Mouse (Mus musculus) natural killer cell, adult 2 months (primary cell): Measurements from ENCODE around the gene Tcp10c.
"Not testable (repeated sequence)": the region's sequence is repeated elsewhere in the genome, so short reads cannot be mapped to it uniquely, and the experiment has no call there.

Experiments
- DNase-seq, 2 experiments: peaks; one replicate each; pipeline ENCODE4 v3.0.0; 2022; ENCODE audit warnings: low spot score in 2 of 2

Tcp10c gene

DNA sequence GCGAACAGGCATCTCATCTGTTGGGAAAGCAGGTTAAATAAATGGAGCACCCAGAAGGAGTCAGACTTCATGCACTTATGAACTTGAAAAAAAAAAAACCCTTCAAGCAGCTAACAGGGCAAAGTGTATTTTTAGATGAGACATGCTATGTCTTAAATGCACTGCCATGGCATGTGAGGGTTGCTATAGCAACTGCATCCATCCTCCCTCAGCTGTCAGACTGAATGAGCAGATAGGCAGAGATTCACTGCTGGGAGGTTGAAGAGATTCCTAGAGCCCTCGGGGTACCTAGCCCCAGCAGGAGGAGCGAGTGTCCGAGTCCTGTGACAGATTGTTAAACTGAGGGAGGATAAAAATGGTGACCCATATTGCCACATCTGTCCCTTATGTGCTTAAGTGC, 36.6 kb downstream of the Tcp10c start:
- DNase-seq = not testable (repeated sequence)

DNA sequence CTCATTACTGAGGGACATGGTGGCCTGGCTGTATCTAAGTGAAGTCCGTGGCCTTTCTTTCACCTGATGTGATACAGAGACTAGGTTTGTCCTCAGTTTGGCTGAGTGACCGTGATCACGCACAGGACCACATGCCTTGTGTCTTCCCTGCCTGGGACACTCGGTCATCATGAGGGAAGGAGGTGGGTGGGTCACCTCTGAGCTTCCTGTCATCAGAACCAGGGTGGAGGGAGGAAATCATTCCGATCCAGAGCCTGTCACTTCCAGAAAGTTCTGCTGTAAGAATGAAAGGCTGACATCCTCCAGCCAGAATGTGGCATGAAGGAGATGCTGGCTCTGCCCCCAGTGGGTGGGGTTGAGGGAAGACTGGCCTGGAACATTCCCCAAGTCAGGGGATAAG, 45.6 kb downstream of the Tcp10c start:
- not testable (repeated sequence) for DNase-seq

DNA sequence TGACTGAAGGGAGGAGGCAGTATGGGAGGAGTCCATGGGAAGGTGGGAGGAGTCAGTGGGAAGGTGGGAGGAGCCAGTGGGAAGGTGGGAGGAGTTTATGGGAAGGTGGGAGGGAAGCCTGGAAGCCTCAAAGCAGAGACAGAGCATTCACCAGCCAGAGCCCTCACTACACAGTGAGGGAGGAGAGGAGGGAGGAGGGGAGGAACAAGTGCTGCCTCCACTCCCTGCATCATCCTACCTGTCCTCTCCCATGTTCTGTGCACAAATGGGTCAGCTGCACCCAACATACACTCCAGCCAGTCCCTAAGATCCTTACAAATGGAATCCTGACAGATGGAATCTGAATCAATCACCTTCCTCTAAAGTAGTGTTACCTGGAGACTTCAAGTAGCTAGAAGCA, 47.7 kb downstream of the Tcp10c start:
- not testable (repeated sequence) for DNase-seq

DNA sequence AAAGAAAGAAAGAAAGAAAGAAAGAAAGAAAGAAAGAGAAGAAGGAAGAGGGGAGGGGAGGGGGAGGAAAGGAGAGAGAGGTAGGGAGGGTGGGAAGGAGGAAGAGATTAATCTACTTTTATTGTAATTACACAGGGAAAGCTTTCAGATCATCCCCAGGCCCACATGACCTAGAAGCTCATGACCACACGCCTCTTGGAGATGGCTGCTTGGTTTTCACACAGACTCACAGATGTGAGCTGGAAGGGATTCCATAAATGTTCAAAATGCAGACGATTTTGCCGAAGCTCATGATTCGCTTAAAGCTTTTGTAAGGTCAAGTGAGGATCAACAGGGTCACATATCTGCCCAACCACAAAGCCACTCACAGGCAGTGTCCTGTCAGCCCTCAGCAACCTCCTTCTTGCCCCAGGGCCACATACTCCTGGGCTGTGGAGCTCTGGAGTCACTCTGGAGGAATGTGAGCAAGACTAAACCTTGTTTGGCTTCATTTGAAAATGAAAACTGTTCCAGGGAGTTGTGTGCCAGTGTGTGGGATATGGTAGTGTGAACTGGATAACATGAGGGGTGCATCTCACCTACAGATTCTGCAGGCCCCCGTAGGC, 49.3 kb downstream of the Tcp10c start:
- DNase-seq = not testable (repeated sequence)

DNA sequence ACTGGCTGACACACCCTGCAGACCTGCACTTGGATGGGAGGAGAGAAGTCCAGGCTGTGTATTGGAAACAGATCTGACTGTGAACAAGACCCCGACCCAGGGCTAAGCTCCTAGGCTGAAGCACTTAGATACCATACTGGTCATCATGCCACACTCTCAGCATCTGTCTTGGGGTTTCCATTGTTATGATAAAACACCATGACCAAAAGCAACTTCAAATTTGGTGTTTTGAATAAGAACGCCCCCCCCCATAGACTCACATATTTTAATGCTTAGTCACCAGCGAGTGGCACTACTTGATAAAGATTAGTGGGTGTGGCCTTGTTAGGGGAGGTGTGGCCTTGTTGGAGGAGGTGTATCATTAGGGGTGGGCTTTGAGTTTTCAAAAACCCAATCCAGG, 51.7 kb downstream of the Tcp10c start:
- not testable (repeated sequence) for DNase-seq

DNA sequence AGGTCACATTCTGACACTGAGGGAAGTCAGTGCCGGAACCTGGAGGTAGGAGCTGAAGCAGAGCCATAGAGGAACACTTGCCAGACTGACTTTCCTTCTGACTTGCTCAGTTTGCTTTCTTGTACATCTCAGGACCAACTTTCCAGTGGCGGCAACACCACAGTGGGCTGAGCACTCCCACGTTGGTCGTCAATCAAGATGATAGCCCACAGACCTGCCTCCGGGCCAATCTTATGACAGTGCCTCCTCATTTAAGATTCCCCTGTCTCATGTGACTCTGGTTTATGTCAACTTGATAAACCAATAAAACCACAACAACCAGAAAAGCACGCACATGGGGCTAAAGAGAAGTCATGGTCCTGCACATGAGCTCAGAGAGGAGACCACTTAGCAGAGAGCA, 52.3 kb downstream of the Tcp10c start:
- not testable (repeated sequence) for DNase-seq

DNA sequence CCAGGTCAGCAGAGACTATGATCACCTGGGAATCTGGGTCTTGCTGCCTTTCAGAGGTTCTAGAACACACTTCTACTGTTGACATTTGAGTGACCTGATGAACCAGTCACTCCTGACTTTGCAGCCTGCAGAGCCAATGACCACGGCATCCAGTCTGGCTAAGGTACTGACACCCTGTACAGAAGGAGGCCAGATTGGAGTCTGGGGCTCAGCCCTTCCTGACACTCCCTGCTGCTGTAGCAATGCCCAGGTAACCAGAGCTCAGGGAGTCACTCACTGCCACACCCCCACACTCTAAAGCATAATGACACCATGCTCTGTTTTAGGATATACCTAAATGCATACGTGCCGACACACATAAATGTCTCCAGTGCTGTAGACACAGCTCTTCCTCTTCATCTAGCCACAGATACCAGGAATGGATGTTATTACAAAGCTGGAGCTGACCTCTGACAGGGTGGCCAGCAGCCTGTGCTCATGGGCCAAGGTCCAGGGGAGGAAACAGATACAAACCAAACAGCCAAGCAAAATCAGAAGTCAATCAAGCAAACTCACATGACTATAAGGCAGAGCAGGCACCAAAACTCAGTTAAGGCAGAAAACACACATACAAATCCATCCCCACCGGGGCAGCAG, 53.4 kb downstream of the Tcp10c start:
- DNase-seq = not testable (repeated sequence)

DNA sequence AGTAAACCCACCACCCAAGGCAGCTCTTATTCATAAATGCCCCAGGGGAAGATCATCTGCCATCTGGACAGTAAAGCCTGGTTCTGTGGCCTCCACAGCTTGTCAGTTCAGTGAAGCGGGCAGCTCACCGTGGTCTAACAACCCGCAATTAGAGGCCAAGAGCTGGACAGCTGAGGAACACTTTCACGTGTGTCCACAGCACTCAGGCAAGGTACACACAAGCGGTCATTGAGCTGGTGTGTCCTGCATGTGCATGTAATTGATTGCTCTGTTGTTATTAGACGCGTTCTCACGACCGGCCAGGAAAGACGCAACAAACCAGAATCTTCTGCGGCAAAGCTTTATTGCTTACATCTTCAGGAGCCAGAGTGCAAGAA, 53.9 kb downstream of the Tcp10c start:
- not testable (repeated sequence) for DNase-seq

DNA sequence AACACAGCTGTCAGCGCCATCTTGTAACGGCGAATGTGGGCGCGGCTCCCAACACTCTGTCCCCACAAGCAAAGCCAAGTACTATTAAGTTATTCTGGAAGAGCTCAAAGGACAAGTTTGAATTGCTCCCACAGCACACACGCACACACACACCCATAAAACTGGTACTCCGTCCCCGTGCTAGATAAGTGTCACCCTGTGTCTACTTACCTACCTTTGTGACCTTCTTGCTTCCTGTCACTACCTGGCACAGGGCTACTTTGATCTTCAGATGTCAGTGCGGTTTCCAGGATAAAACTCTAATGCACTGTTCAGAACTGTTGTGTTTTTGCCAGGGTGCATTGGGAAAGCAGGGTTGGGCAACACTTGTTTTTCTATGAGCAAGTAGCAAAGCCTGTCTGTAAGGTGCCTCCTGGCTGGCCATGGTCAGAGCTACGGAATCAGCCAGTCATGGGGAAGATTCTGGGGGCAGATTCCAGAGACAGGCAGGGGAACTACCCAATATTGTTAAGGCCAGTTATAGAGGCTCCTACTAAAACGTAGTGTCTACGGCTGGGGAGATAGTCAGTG, 66.7 kb downstream of the Tcp10c start:
- DNase-seq = not testable (repeated sequence)

DNA sequence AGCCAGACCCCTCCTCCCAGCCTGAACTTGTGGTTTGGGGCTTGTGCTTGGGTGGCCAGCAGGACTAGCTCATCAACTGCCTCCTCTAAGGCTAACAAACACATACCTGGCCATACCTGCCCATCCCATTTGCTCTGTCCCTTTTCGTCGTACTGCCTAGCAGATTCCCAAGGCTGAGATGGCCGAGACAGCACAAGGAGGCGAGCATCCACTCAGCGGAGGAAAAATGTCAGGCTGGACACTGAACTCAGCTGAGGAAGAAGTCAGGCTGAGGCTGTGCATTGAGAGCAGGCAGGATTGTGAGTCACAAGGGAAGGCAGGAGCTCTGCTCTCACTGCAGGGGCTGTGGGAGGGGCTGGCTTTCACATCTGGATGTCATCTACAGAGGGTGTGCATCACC, 68.3 kb downstream of the Tcp10c start:
- DNase-seq = not testable (repeated sequence)

DNA sequence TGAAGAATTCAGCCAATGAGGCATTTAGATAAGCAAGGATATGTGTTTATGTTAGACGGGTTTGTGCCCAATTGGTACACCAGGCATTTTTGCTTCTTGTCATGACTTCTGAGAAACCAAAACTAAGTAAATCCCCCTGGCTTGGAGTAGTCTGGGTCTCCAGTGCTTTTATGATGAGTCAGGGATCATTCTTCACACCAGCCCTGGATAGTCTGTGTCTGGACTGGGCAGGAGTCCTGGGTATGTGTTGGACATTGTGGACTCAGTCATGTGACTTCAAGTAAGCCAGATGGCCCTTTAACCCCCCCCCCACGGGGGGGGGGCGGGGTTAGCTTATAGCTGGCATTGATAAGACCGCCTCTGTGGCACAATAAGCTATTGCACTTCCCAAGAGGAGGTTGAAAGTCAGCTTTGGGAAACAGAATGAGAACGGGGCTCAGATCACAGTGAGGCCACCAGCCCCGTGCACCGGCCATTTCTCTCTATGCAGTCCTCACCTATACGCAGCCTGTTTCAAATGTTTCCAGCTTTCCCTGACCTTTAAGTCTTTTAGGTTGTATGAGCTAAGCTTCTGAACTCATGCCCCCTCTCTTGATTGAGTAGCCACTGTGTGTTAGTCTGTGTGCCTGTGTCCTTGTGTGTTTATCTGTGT, 69.1 kb downstream of the Tcp10c start:
- DNase-seq = not testable (repeated sequence)

DNA sequence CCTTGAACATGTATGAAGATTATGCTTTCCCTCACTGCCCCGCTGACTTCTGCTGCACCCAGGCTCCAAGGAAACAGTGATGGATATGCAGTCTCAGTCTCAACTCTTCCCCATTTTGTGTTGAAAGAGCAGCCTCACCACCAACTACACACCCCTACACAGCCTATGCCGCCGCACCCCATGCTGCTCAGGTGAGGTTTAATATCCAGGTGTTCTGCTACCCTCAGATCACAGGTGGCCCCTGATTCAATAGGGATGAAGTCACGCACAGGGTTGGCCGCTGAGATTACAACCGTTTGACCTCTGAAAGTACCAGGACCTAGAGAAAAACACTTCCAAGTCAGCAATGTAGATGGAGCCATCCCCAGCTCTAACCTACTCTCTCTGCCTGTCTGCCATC, 69.9 kb downstream of the Tcp10c start:
- DNase-seq = not testable (repeated sequence)

DNA sequence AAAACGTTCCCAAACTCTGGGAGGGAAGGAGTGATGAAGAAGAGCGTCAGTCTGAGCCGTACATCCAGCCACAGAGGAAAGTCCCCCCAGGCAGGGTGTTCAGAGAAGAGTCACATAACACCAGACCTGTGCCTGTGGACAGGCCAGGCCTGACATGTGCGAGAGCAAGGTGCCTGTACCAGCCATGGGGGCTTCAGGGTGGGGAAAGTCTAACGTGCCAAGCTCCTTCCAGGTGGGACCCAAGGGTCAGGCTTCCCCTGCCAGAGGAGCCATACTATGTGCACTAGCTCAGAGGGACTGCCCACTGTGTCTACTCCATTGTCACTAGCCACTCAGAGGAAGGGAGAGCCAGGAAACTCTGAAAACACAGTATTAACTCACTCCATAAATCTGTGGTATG, 71.3 kb downstream of the Tcp10c start:
- DNase-seq = not testable (repeated sequence)

DNA sequence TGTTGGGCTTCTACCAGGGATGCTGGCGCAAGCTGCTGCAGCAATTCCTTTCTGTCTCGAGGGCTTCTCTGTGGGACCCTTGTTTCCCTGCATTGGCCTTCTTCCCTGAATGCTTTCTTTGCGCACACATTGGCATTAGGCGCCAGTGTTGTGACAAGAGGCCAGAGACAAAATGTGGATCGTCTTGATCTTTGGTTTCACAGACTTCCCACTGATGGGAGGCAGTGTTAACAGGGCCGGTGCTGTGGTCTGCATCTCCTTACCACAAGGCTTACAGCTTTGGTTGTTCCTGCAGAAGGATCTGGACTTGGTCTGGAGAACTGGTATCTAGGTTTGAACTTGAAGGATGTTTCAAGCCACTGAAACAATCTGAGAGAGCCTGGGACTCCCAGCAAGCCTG, 72.1 kb downstream of the Tcp10c start:
- DNase-seq = not testable (repeated sequence)
